Mouse (Mus musculus) erythroblast, embryonic 14.5 days (primary cell): Measurements from ENCODE around the gene Prkch.

Experiments used
- GATA1 ChIP-seq: IDR thresholded peaks from 2 replicates; pipeline ENCODE4 v1.6.1; 2012; ENCODE audit warnings: low read length, inconsistent platforms, mixed read lengths
- TAL1 ChIP-seq: IDR thresholded peaks from 3 replicates; pipeline ENCODE4 v1.6.1; 2012; ENCODE audit warnings: low read length, inconsistent platforms, mixed read lengths

- TF ChIP-seq GATA1: no peak
- TF ChIP-seq TAL1: no peak
These were observed 206.0 kb downstream of the Prkch start for GRCm38 (mm10) chr12:73790571-73791108.
